Mouse (Mus musculus): ENCODE results near the gene Ces5a. TPM values are rescaled to one million over a fixed set of nuclear protein-coding genes. Genes with fewer than 3 reads are reported as not detected.

Gene Ces5a
- total RNA-seq, 2 experiments from 2014 or later, result not detected

Other genes starting within 250 kb of the Ces5a start
- not detected for gene Ces1g, start 198.5 kb downstream of the Ces5a start, total RNA-seq (2021)
- not detected for gene Ces1h, start 156.1 kb downstream of the Ces5a start, total RNA-seq (2021)